Mouse (Mus musculus): Measurements from ENCODE around the gene Agtrap.
A peak's percentile ranks its signal among the peaks of the same experiment; 100 is the strongest.

The Agtrap gene

GRCm38 (mm10) chr4:148075259-148075658 lies 12.6 kb downstream of the Agtrap start:
- peak; percentile 92 for DNase-seq (ENCODE audit: low read depth, low spot score)

GRCm38 (mm10) chr4:148074521-148075189 lies 13.2 kb downstream of the Agtrap start:
- peak; percentile 85 for DNase-seq (ENCODE audit: low read depth, low spot score)

- DNase-seq (ENCODE audit: low read depth, low spot score), result no peak
Observed at GRCm38 (mm10) chr4:148071508-148071907, 16.3 kb downstream of the Agtrap start.

- DNase-seq (ENCODE audit: low read depth, low spot score), result no peak
Observed at GRCm38 (mm10) chr4:148069602-148070218, 18.1 kb downstream of the Agtrap start.

GRCm38 (mm10) chr4:148067346-148067745 lies 20.5 kb downstream of the Agtrap start:
- DNase-seq (ENCODE audit: low read depth, low spot score), result no peak

- no peak for DNase-seq (ENCODE audit: low read depth, low spot score)
Observed at GRCm38 (mm10) chr4:148066401-148066744, 21.5 kb downstream of the Agtrap start.

GRCm38 (mm10) chr4:148065702-148066400 lies 22.0 kb downstream of the Agtrap start:
- peak; percentile 51 for DNase-seq (ENCODE audit: low read depth, low spot score)

GRCm38 (mm10) chr4:148061086-148061480 lies 26.7 kb downstream of the Agtrap start:
- no peak for DNase-seq (ENCODE audit: low read depth, low spot score)

GRCm38 (mm10) chr4:148060120-148061085 lies 27.4 kb downstream of the Agtrap start:
- DNase-seq (ENCODE audit: low read depth, low spot score), result peak; percentile 48

- no peak for DNase-seq (ENCODE audit: low read depth, low spot score)
Observed at GRCm38 (mm10) chr4:148058993-148059392, 28.8 kb downstream of the Agtrap start.

GRCm38 (mm10) chr4:148058218-148058819 lies 29.5 kb downstream of the Agtrap start:
- DNase-seq (ENCODE audit: low read depth, low spot score), result no peak

- no peak for DNase-seq (ENCODE audit: low read depth, low spot score)
Observed at GRCm38 (mm10) chr4:148057661-148058209, 30.1 kb downstream of the Agtrap start.

GRCm38 (mm10) chr4:148056801-148057200 lies 31.0 kb downstream of the Agtrap start:
- no peak for DNase-seq (ENCODE audit: low read depth, low spot score)

- DNase-seq (ENCODE audit: low read depth, low spot score), result no peak
Observed at GRCm38 (mm10) chr4:148056246-148056645, 31.6 kb downstream of the Agtrap start.

GRCm38 (mm10) chr4:148054961-148055695 lies 32.7 kb downstream of the Agtrap start:
- DNase-seq (ENCODE audit: low read depth, low spot score), result no peak

GRCm38 (mm10) chr4:148053417-148053920 lies 34.4 kb downstream of the Agtrap start:
- DNase-seq (ENCODE audit: low read depth, low spot score), result no peak

GRCm38 (mm10) chr4:148052976-148053375 lies 34.9 kb downstream of the Agtrap start:
- DNase-seq (ENCODE audit: low read depth, low spot score), result no peak

GRCm38 (mm10) chr4:148051886-148052285 lies 35.9 kb downstream of the Agtrap start:
- no peak for DNase-seq (ENCODE audit: low read depth, low spot score)

- DNase-seq (ENCODE audit: low read depth, low spot score), result no peak
Observed at GRCm38 (mm10) chr4:148051046-148051776, 36.6 kb downstream of the Agtrap start.
